Mouse (Mus musculus): ENCODE results near the gene B4galnt4.
A peak's percentile ranks its signal among the peaks of the same experiment; 100 is the strongest.

DNA sequence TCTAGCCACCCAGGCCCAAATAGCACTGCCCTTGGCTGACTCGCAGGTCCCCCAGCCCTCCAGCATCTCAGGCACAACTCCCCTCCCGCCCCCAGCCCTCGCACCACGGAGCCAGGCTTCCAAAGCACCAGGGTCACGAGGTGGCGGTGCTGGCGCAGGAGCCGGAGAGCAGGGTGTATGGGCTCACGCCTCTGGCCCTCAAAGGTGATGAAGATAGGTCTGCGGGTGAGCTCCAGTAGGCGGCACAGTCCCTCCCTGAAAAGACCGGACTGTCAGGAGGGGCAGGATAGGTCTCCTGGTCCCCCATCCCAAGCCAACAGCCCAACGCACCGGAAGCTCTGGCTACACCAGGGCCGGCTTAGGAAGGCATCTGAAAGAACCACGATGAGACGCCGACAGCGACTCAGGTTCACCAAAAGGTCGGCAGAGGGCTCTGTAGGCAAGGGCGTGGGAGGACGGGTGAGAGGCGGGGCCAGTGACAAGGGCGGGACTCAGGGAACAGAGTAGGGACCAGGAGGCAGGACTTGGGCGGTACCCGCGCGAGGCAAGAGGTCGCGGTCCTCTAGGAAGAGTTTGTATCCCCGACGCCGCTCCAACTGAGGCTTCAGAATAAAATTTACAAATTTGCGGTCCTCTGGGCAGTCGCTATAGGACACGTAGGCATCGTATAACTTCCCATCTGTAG lies 31.3 kb downstream of the B4galnt4 start:
- peak; percentile 99 for TF ChIP-seq CTCF (IDR thresholded peaks at IDR 0.05; ENCODE audit: low read depth)
- no peak for TF ChIP-seq EP300 (IDR thresholded peaks at IDR 0.05; ENCODE audit: low read depth)
